Mouse (Mus musculus) spleen, adult 2 months (tissue): ENCODE results near the gene Lsm7. TPM values are rescaled to one million over a fixed set of nuclear protein-coding genes. Genes with fewer than 3 reads are reported as not detected.

ENCODE experiments used
- DNase-seq, 2 experiments: peaks; one replicate each; pipeline versions ENCODE4 v3.0.0 to v3.0.0-alpha.2; 2012 to 2021; ENCODE audit warnings: low spot score in 2 of 2, low read depth in 1 of 2
- H3K27ac ChIP-seq: fragments of 200-500 bp; 2 replicates; pipeline ENCODE4 v1.5.1; 2012; ENCODE audit warnings: low read length, inconsistent platforms; ENCODE audit not compliant: insufficient read depth
- H3K27me3 ChIP-seq: fragments of 200-500 bp; 2 replicates; pipeline ENCODE4 v1.6.1; 2012; ENCODE audit warnings: mild to moderate bottlenecking, moderate library complexity, low read length, inconsistent platforms; ENCODE audit not compliant: control insufficient read depth, insufficient read depth
- H3K36me3 ChIP-seq: fragments of 200-500 bp; 2 replicates; pipeline ENCODE4 v1.6.1; 2012; ENCODE audit warnings: mild to moderate bottlenecking, low read length, inconsistent platforms; ENCODE audit not compliant: control insufficient read depth, insufficient read depth
- H3K4me1 ChIP-seq: fragments of 200-500 bp; 2 replicates; pipeline ENCODE4 v1.6.1; 2011; ENCODE audit warnings: inconsistent platforms; ENCODE audit not compliant: control insufficient read depth, insufficient read depth, insufficient read length
- H3K4me3 ChIP-seq: fragments of 200-500 bp; 2 replicates; pipeline ENCODE4 v1.5.1; 2011; ENCODE audit warnings: mild to moderate bottlenecking, inconsistent platforms; ENCODE audit not compliant: insufficient read depth, insufficient read length; ENCODE audit errors: extremely low read depth
- CTCF ChIP-seq: fragments of 200-500 bp; IDR thresholded peaks from 2 replicates; pipeline ENCODE4 v1.5.1; 2011; ENCODE audit warnings: mild to moderate bottlenecking, inconsistent platforms; ENCODE audit not compliant: insufficient read depth, insufficient read length, insufficient replicate concordance; ENCODE audit errors: extremely low read depth
- POLR2A ChIP-seq: fragments of 200-500 bp; IDR thresholded peaks from 2 replicates; pipeline ENCODE4 v1.6.1; 2011; ENCODE audit warnings: low read depth, low read length, inconsistent platforms
- WGBS: fragments of 180-500 bp; shearing (Covaris S2); methylation state at CpG from one replicate; pipeline ENCODE4 v1.1.7; 2018; 5-methylcytosine and 5-hydroxymethylcytosine counted together
- polyA plus RNA-seq: library from polyadenylated mRNA; depleted of rRNA; stranded (reverse); fragments of >200 nt; gene quantifications from 2 replicates; pipeline ENCODE4 v1.2.3, GENCODE M21; 2012; rRNA removed

Gene Lsm7
- polyA plus RNA-seq, 1 experiment = 84.0 TPM

GRCm38 (mm10) chr10:80806341-80807056, 48.5 kb downstream of the Lsm7 start:
- H3K27ac ChIP-seq = no peak overlapping the region
- no peak for TF ChIP-seq POLR2A
- TF ChIP-seq CTCF = no peak
- 67% methylated on average over 34 of the region's 34 CpGs for WGBS
- DNase-seq = no peak
- H3K4me3 ChIP-seq = peak overlapping the region; percentile 49; the same call in 1 of the 2 replicates
- peaks cover 10% of the 10 kb centered on the region for H3K4me1 ChIP-seq
- H3K27me3 ChIP-seq = peaks cover 14% of the 10 kb centered on the region
- peaks cover 29% of the 10 kb centered on the region for H3K36me3 ChIP-seq

DNA sequence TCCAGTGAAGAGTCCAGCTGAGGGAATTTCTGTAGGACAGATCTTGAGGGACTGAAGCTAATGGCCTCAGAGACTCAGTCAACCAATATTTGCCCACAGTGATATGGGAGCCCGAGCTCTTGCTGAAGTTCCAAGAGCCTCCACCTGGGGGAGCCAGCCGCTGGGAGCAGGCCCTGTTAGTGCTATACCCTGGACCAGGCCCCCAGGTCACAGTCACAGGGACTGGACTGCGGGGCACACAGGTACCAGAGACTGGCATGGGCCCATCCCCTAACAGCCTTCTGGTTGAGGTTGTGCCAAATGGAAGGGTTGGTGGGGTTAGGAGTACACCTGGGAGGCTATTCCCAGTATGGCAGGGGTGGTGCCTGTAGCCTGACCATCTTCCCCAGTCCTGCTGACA, 49.1 kb downstream of the Lsm7 start:
- Histone ChIP-seq H3K36me3 (peaks cover 33% of the 10 kb centered on the region), H3K27me3 (peaks cover 14% of the 10 kb centered on the region), H3K4me1 (peaks cover 10% of the 10 kb centered on the region), H3K4me3 (no peak overlapping the region), H3K27ac (no peak overlapping the region)
- TF ChIP-seq CTCF = peak; percentile 64; the same call in 1 of the 2 replicates
- no peak for TF ChIP-seq POLR2A
- DNase-seq = peak in 1 of 2 experiments; percentile 66
- WGBS = 11% methylated on average over 3 of the region's 3 CpGs

DNA sequence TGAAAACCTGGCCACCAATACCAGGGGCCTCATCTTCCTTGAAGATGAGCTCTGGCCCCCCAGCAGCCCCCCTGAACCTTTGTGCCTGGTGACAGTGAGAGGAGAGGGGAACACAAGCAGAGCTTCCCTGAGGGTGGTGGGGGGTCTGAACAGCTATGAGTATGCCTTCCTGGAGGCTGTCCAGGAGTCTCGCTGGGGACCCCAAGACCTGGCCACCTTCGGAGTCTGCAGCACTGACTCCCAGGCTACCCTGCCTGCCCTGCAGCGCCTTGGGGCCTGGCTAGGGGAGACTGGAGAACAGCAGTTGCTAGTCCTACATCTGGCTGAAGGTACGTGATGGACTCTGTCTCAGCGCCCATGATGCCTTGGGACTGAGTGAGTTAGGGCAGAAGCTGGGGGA, 49.7 kb downstream of the Lsm7 start:
- DNase-seq = no peak
- no peak for TF ChIP-seq CTCF
- no peak for TF ChIP-seq POLR2A
- Histone ChIP-seq H3K4me3 (no peak overlapping the region), H3K4me1 (peaks cover 11% of the 10 kb centered on the region), H3K27ac (no peak overlapping the region), H3K36me3 (peaks cover 33% of the 10 kb centered on the region), H3K27me3 (peaks cover 14% of the 10 kb centered on the region)
- 93% methylated on average over 5 of the region's 5 CpGs for WGBS

- 87% methylated on average over 6 of the region's 6 CpGs for WGBS
- peaks cover 12% of the 10 kb centered on the region for H3K27me3 ChIP-seq
- no peak within 1 kb of the TSS for H3K4me3 ChIP-seq
- DNase-seq = no peak
- TF ChIP-seq CTCF (no peak), POLR2A (no peak)
- peaks cover 13% of the 10 kb centered on the region for H3K4me1 ChIP-seq
- H3K27ac ChIP-seq = no peak within 1 kb of the TSS
- H3K36me3 ChIP-seq = peaks cover 33% of the 10 kb centered on the region
These were observed 50.1 kb downstream of the Lsm7 start, which contains the start of gene Amh for GRCm38 (mm10) chr10:80804916-80805315. TSS of gene Amh (plus strand) at chr10:80805243.

GRCm38 (mm10) chr10:80804340-80804739, 50.7 kb downstream of the Lsm7 start:
- Histone ChIP-seq H3K27ac (no peak overlapping the region), H3K36me3 (peaks cover 33% of the 10 kb centered on the region), H3K4me1 (peaks cover 13% of the 10 kb centered on the region), H3K4me3 (no peak overlapping the region), H3K27me3 (peaks cover 11% of the 10 kb centered on the region)
- no peak for TF ChIP-seq CTCF
- 100% methylated on average over 2 of the region's 2 CpGs for WGBS
- DNase-seq = no peak

DNA sequence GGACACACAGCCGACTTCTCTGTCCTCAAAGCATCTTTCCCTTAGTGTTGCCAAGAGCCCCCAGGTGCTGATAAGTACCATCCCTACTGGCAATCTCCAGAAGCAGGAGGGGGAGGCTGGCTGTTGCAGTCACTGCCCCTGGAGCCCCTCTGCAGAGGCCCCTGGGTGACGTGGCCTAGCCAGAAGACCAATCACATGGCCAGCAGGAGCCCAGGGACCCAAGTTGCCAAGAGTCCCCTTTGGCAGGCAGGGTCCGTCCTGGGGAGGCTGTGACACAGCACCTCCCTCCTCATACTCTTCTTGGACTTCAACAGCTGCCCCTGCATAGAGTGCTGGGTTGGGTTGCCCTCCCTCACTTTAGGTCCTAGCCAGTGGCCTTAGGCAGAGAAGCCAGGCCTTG, 52.0 kb downstream of the Lsm7 start:
- Histone ChIP-seq H3K4me3 (no peak overlapping the region), H3K36me3 (peaks cover 33% of the 10 kb centered on the region), H3K4me1 (peaks cover 13% of the 10 kb centered on the region), H3K27me3 (no peaks in the 10 kb centered on the region), H3K27ac (no peak overlapping the region)
- no peak for DNase-seq
- no peak for TF ChIP-seq POLR2A
- TF ChIP-seq CTCF = no peak
- WGBS = 91% methylated on average over 3 of the region's 3 CpGs

Other genes with a start within 250 kb of the Lsm7 start
- gene Gm49322, start 249.2 kb downstream of the Lsm7 start, polyA plus RNA-seq = 2.9 and 3.0 TPM in 2 replicates
- gene Csnk1g2, start 232.4 kb downstream of the Lsm7 start, polyA plus RNA-seq = 206 and 283 TPM in 2 replicates
- gene Btbd2, start 198.1 kb downstream of the Lsm7 start, polyA plus RNA-seq = 49.5 and 66.1 TPM in 2 replicates
- gene Mknk2, start 177.1 kb downstream of the Lsm7 start, polyA plus RNA-seq = 351 and 533 TPM in 2 replicates
- 130 and 156 TPM in 2 replicates for gene Mob3a, start 153.2 kb downstream of the Lsm7 start, polyA plus RNA-seq
- gene Izumo4, start 153.0 kb downstream of the Lsm7 start, polyA plus RNA-seq = 49.0 and 60.8 TPM in 2 replicates
- gene Ap3d1, start 112.9 kb downstream of the Lsm7 start, polyA plus RNA-seq = 92.5 and 111 TPM in 2 replicates
- 46.2 and 56.2 TPM in 2 replicates for gene Dot1l, start 100.0 kb downstream of the Lsm7 start, polyA plus RNA-seq
- 38.7 and 54.3 TPM in 2 replicates for gene Sf3a2, start 57.0 kb downstream of the Lsm7 start, polyA plus RNA-seq
- 71.8 and 97.5 TPM in 2 replicates for gene Plekhj1, start 56.6 kb downstream of the Lsm7 start, polyA plus RNA-seq
- gene Amh, start 50.0 kb downstream of the Lsm7 start, polyA plus RNA-seq = 1.3 and 2.3 TPM in 2 replicates
- not detected in 2 replicates for gene Jsrp1, start 41.7 kb downstream of the Lsm7 start, polyA plus RNA-seq
- gene Oaz1, start 28.6 kb downstream of the Lsm7 start, polyA plus RNA-seq = 730 and 862 TPM in 2 replicates
- 0.02 TPM in 2 replicates for gene Lingo3, start 11.2 kb downstream of the Lsm7 start, polyA plus RNA-seq
- 127 and 130 TPM in 2 replicates for gene Sppl2b, start 66 bp upstream of the Lsm7 start, polyA plus RNA-seq
- gene Tmprss9, start 16.6 kb upstream of the Lsm7 start, polyA plus RNA-seq = 0.08 and 0.09 TPM in 2 replicates
- 123 and 133 TPM in 2 replicates for gene Timm13, start 45.8 kb upstream of the Lsm7 start, polyA plus RNA-seq
- gene Lmnb2, start 63.0 kb upstream of the Lsm7 start, polyA plus RNA-seq = 11.0 and 13.2 TPM in 2 replicates
- 35.7 and 46.8 TPM in 2 replicates for gene Gadd45b, start 74.9 kb upstream of the Lsm7 start, polyA plus RNA-seq
- gene Gng7, start 159.7 kb upstream of the Lsm7 start, polyA plus RNA-seq = 0.75 and 0.91 TPM in 2 replicates
- 0.04 TPM in 1 of 2 replicates, not detected in the other for gene Diras1, start 170.5 kb upstream of the Lsm7 start, polyA plus RNA-seq
- gene Slc39a3, start 182.2 kb upstream of the Lsm7 start, polyA plus RNA-seq = 22.3 and 26.0 TPM in 2 replicates
- 88.8 and 114 TPM in 2 replicates for gene Sgta, start 205.0 kb upstream of the Lsm7 start, polyA plus RNA-seq
- gene Thop1, start 214.8 kb upstream of the Lsm7 start, polyA plus RNA-seq = 17.9 and 27.2 TPM in 2 replicates
- gene Creb3l3, start 243.7 kb upstream of the Lsm7 start, polyA plus RNA-seq = 0.27 and 0.32 TPM in 2 replicates